2 mouse cellular contexts compared by ENCODE assay signal in the genomic region with DNA sequence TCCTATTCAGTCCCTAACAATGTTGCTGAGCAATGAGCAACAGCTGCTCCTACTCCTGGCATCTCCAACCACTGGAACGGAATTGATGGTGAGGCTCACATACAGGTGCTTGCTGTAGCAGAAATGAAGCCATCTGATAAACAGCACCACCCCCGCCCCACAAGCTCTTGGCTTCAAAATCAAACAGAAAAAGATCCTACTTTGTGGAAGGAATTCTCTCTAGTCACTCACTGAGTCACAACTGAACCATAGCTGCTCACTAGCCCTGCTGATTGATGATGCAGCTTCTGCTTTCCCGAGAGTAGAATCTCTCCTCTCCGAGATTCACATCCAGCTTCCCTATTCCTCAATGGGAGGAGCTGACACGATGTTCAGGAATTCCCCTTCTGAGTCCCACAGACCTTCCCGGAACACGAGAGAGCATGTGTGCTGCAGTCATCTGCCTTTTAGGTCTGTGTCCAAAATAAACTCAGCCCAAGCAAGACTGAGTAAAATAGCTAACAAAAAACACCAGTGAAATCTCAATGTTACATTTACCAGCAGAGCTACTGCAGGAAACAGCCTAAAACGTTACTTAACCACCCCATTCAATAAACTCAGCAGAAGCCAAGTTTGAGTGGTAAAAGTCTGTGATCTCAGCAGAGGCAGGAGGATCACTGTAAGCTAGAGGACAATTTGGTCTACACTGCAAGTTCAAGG.
TF ChIP-seq lines count a peak whose summit lies in the region.

No protein-coding gene starts in this region.

TF ChIP-seq in C2C12, 6 proteins besides CTCF, POLR2A, EP300 and RAD21:
- TF ChIP-seq MYOD1 (IDR thresholded peaks at IDR 0.05; ENCODE audit: control insufficient read depth, insufficient read length, low read depth) (peak; percentile 26), MAX (IDR thresholded peaks at IDR 0.05) (no peak)

TF ChIP-seq in MEL, 35 proteins besides CTCF, POLR2A, EP300 and RAD21:
- TF ChIP-seq TCF12 (IDR thresholded peaks at IDR 0.05; ENCODE audit: low read depth, low read length) = peak; percentile 36; the same call in 1 of the 2 replicates
- peak; percentile 57 for TF ChIP-seq GATA1 (IDR thresholded peaks at IDR 0.05; ENCODE audit: low read depth, low read length)
- TF ChIP-seq ETS1 (IDR thresholded peaks at IDR 0.05; ENCODE audit: low read depth, low read length) = peak; percentile 74
- TF ChIP-seq TBP (IDR thresholded peaks at IDR 0.05; ENCODE audit: low read depth, low read length) = 0 out of 2 replicates have a peak, but pooled peaks have one; percentile 37
- TF ChIP-seq ZNF384 (IDR thresholded peaks at IDR 0.05; ENCODE audit: low read depth, low read length) = no peak
- TF ChIP-seq MAFK (IDR thresholded peaks at IDR 0.05; ENCODE audit: borderline replicate concordance, low read depth, low read length) = 0 out of 2 replicates have a peak, but pooled peaks have one; percentile 16
- no peak for TF ChIP-seq ELF1 (IDR thresholded peaks at IDR 0.05; ENCODE audit: low read depth, low read length)
- peak; percentile 65; the same call in 1 of the 2 replicates for TF ChIP-seq MAZ (IDR thresholded peaks at IDR 0.05; ENCODE audit: low read depth, low read length)
- TF ChIP-seq POLR2AphosphoS5 (IDR thresholded peaks at IDR 0.05; ENCODE audit: borderline replicate concordance, low read depth, low read length) = no peak
- TF ChIP-seq HCFC1 (IDR thresholded peaks at IDR 0.05; ENCODE audit: low read depth, low read length) = peak; percentile 27; the same call in 1 of the 2 replicates
- peak; percentile 56 for TF ChIP-seq MXI1 (IDR thresholded peaks at IDR 0.05; ENCODE audit: low read depth, low read length)
- TF ChIP-seq RCOR1 (IDR thresholded peaks at IDR 0.05; ENCODE audit: low read depth, low read length) = peak; percentile 70; the same call in 1 of the 2 replicates
- 0 out of 2 replicates have a peak, but pooled peaks have one; percentile 42 for TF ChIP-seq CHD1 (IDR thresholded peaks at IDR 0.05; ENCODE audit: low read depth, low read length)
- no peak for TF ChIP-seq ZMIZ1 (IDR thresholded peaks at IDR 0.05; ENCODE audit: low read depth, low read length)
- TF ChIP-seq POLR2AphosphoS2 (IDR thresholded peaks at IDR 0.05; ENCODE audit: low read length) = no peak
- TF ChIP-seq MYC (IDR thresholded peaks at IDR 0.05; ENCODE audit: low read depth, low read length) = no peak
- TF ChIP-seq E2F4 (IDR thresholded peaks at IDR 0.05; ENCODE audit: borderline replicate concordance, low read depth, low read length) = no peak
- TF ChIP-seq UBTF (IDR thresholded peaks at IDR 0.05; ENCODE audit: borderline replicate concordance, insufficient read depth, low read depth, low read length) = no peak
- TF ChIP-seq ZKSCAN1 (IDR thresholded peaks at IDR 0.05; ENCODE audit: low read depth, low read length) = no peak
- no peak for TF ChIP-seq ZC3H11A (IDR thresholded peaks at IDR 0.05; ENCODE audit: low read depth, low read length)
- no peak for TF ChIP-seq BHLHE40 (IDR thresholded peaks at IDR 0.05; ENCODE audit: borderline replicate concordance, low read depth, low read length)
